Comparison of ENCODE assay signal across 9 mouse cellular contexts in the genomic region with DNA sequence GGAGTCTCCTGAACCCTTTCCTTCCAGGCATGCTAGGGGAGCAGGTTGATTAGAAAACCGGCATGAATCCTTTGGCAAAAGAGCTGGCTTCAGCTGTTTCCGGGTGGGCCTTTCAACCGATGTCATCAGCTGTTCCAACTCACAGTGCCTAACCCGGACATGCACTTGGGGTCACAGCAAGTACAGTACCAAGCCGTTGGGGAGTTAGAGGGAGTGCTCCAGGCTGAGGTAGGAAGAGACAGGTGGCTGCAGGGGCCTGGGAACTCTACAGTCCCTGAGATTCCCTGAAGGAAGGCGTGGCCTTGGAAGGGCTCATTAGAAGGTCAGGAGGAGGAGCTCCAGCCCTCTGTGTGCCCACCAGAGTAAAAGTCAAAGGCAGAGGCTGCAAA. TPM values are rescaled to one million over a fixed set of nuclear protein-coding genes. Genes with fewer than 3 reads are reported as not detected.
A peak's percentile ranks its signal among the peaks of the same experiment; 100 is the strongest.
DNase-seq lines count a peak whose midpoint lies in the region; ATAC-seq and TF ChIP-seq lines count a peak whose summit lies in the region.
"Had no signal": no experiment of that assay in that cellular context is flagged by ENCODE, and none has a peak within 500 bp of the region (broad histone marks: within the 10 kb centered on the region; RNA-seq: fewer than 3 reads in every experiment).

No protein-coding gene starts in this region.

- H3K27ac ChIP-seq in kidney, embryonic 14.5 days (ENCODE audit: low read depth, low read length): no peak overlapping the region
- H3K27ac ChIP-seq in ES-E14 (ENCODE audit: insufficient read depth, low read depth, low read length, poor library complexity, severe bottlenecking): peak overlapping the region; percentile 46; the same call in 1 of the 2 replicates
- H3K27ac ChIP-seq in forebrain, postnatal 0 days (ENCODE audit: low read depth, low read length): no peak overlapping the region
- no peak overlapping the region for H3K27ac ChIP-seq in midbrain, embryonic 13.5 days

- no peak for TF ChIP-seq CTCF in forebrain, postnatal 0 days (IDR thresholded peaks at IDR 0.05; ENCODE audit: low read depth)

- WGBS in kidney, embryonic 14.5 days: 42% methylated on average over 6 of the region's 6 CpGs
- WGBS in forebrain, postnatal 0 days: 58% methylated on average over 6 of the region's 6 CpGs
- WGBS in midbrain, embryonic 13.5 days: 69% methylated on average over 6 of the region's 6 CpGs

- no peaks in the 10 kb centered on the region for H3K9me3 ChIP-seq in kidney, embryonic 14.5 days (ENCODE audit: control insufficient read depth, low read length)
- no peaks in the 10 kb centered on the region for H3K9me3 ChIP-seq in ES-E14 (ENCODE audit: control insufficient read depth, insufficient read depth, low read depth, low read length)
- H3K9me3 ChIP-seq in forebrain, postnatal 0 days (ENCODE audit: low read length): no peaks in the 10 kb centered on the region
- H3K9me3 ChIP-seq in midbrain, embryonic 13.5 days: no peaks in the 10 kb centered on the region

- H3K27me3 ChIP-seq in kidney, embryonic 14.5 days (ENCODE audit: control insufficient read depth, insufficient read depth, low read length): no peaks in the 10 kb centered on the region
- H3K27me3 ChIP-seq in forebrain, postnatal 0 days (ENCODE audit: insufficient read depth, low read length): no peaks in the 10 kb centered on the region
- H3K27me3 ChIP-seq in midbrain, embryonic 13.5 days: no peaks in the 10 kb centered on the region

- no peaks in the 10 kb centered on the region for H3K36me3 ChIP-seq in kidney, embryonic 14.5 days (ENCODE audit: control insufficient read depth, insufficient read depth, low read length)
- H3K36me3 ChIP-seq in ES-E14 (ENCODE audit: control insufficient read depth, insufficient read depth, low read length, poor library complexity, severe bottlenecking): peaks cover 7% of the 10 kb centered on the region; the same call in 1 of the 2 replicates
- no peaks in the 10 kb centered on the region for H3K36me3 ChIP-seq in forebrain, postnatal 0 days (ENCODE audit: insufficient read depth)
- no peaks in the 10 kb centered on the region for H3K36me3 ChIP-seq in midbrain, embryonic 13.5 days

- in situ Hi-C loops in ES-E14 (cut with MboI; ENCODE audit: low sequenced_read_pairs in 2 of 2, unreplicated experiment in 2 of 2): loop anchor here in 1 of 2 experiments (5.0 to 25.0 kb wide), 2 partner anchors 68 to 273 kb away; no protein-coding TSS in a partner anchor

- 0 out of 2 replicates have a peak, but pooled peaks cover 6% of the 10 kb centered on the region for H3K4me1 ChIP-seq in kidney, embryonic 14.5 days (ENCODE audit: control insufficient read depth, insufficient read depth, low read length)
- H3K4me1 ChIP-seq in ES-E14 (ENCODE audit: control insufficient read depth in 2 of 2, insufficient read depth in 2 of 2, low read length in 2 of 2, poor library complexity in 1 of 2): peaks cover 3 to 7% of the 10 kb centered on the region in 2 experiments; a peak in 3 of 4 replicates
- no peaks in the 10 kb centered on the region for H3K4me1 ChIP-seq in forebrain, postnatal 0 days (ENCODE audit: insufficient read depth)
- H3K4me1 ChIP-seq in midbrain, embryonic 13.5 days (replicated peaks): no peaks in the 10 kb centered on the region; the same call in 1 of the 2 replicates

- H3K4me3 ChIP-seq in kidney, embryonic 14.5 days (ENCODE audit: low read length): no peak overlapping the region
- H3K4me3 ChIP-seq in ES-E14 (ENCODE audit: insufficient read depth in 1 of 2, low read depth in 1 of 2, low read length in 2 of 2, poor library complexity in 1 of 2, severe bottlenecking in 1 of 2): peak overlapping the region in 1 of 2 experiments; percentile 31; a peak in 2 of 4 replicates
- no peak overlapping the region for H3K4me3 ChIP-seq in forebrain, postnatal 0 days (ENCODE audit: low read depth, low read length)
- no peak overlapping the region for H3K4me3 ChIP-seq in midbrain, embryonic 13.5 days (replicated peaks)
- H3K4me3 ChIP-seq: erythroblast, embryonic 14.5 days had no signal

- no peak for DNase-seq in kidney, postnatal 36 days
- no peak for DNase-seq in ES-E14 (ENCODE audit: low read depth, low spot score)
- no peak for DNase-seq in forebrain, postnatal 0 days
- no peak for DNase-seq in adrenal gland, adult (ENCODE audit: inconsistent age in 2 of 2, low spot score in 1 of 2)
- no peak for DNase-seq in adipocyte (ENCODE audit: low spot score)

- no peak overlapping the region for H3K9ac ChIP-seq in kidney, embryonic 14.5 days (ENCODE audit: low read depth, low read length)
- H3K9ac ChIP-seq in ES-E14 (ENCODE audit: insufficient read depth, low read depth, low read length, poor library complexity, severe bottlenecking): no peak overlapping the region; the same call in 1 of the 2 replicates
- H3K9ac ChIP-seq in forebrain, postnatal 0 days: no peak overlapping the region
- H3K9ac ChIP-seq in midbrain, embryonic 13.5 days (replicated peaks): no peak overlapping the region

- ATAC-seq in kidney, embryonic 14.5 days (ENCODE audit: low FRiP score, low TSS enrichment): peak; percentile 71
- ATAC-seq in forebrain, postnatal 0 days: peak; percentile 14; the same call in 1 of the 2 replicates
- peak; percentile 66 for ATAC-seq in midbrain, embryonic 13.5 days
- no peak for ATAC-seq in inflammation-experienced regulatory T-cells, adult 6 months

- H3K4me2 ChIP-seq in kidney, embryonic 14.5 days (replicated peaks; ENCODE audit: low read depth, low read length): no peak overlapping the region
- H3K4me2 ChIP-seq in forebrain, postnatal 0 days (ENCODE audit: low read depth): no peak overlapping the region
- H3K4me2 ChIP-seq in midbrain, embryonic 13.5 days (replicated peaks): no peak overlapping the region

TF ChIP-seq in ES-E14, 5 proteins besides CTCF, POLR2A, EP300 and RAD21:
- no peak for TF ChIP-seq MAFK (IDR thresholded peaks at IDR 0.05; ENCODE audit: insufficient read depth, low read depth, low read length)
- no peak for TF ChIP-seq HCFC1 (IDR thresholded peaks at IDR 0.05; ENCODE audit: borderline replicate concordance, insufficient read depth, low read length)
- TF ChIP-seq CHD2 (IDR thresholded peaks at IDR 0.05; ENCODE audit: low read depth, low read length): no peak
- TF ChIP-seq ZNF384 (IDR thresholded peaks at IDR 0.05; ENCODE audit: low read depth, low read length): no peak
- TF ChIP-seq ZC3H11A (IDR thresholded peaks at IDR 0.05; ENCODE audit: borderline replicate concordance, low read depth, low read length): no peak

RNA-seq across cellular contexts. Expression of gene Vps13d, which starts 20.0 kb away (rescaled TPM):
- polyA plus RNA-seq in kidney, embryonic 14.5 days (2014; fragmentation: Nextera tagmentation; extraction: Ambion mirVana): 10.1 and 12.6 TPM in 2 replicates
- total RNA-seq in ES-E14 (2012; rRNA removed): 15.3 and 23.3 TPM in 2 replicates
- 28.3 and 30.8 TPM in 2 replicates for total RNA-seq in forebrain, postnatal 0 days (2014; rRNA removed)
- polyA plus RNA-seq in forebrain, postnatal 0 days (2015; fragmentation: Nextera tagmentation; extraction: Ambion mirVana): 6.2 and 6.4 TPM in 2 replicates
- 8.1 and 9.4 TPM in 2 replicates for polyA plus RNA-seq in midbrain, embryonic 13.5 days (2015; fragmentation: Nextera tagmentation; extraction: Ambion mirVana)
- 10 to 100 TPM; 10.6 to 27.5 (median 19.6) TPM for polyA plus RNA-seq in inflammation-experienced regulatory T-cells, adult 6 months (2017; shearing (Covaris generic))

RNA-seq across cellular contexts. Expression of gene Tnfrsf1b, which starts 31.9 kb away (rescaled TPM):
- 0.97 and 3.0 TPM in 2 replicates for polyA plus RNA-seq in kidney, embryonic 14.5 days (2014; fragmentation: Nextera tagmentation; extraction: Ambion mirVana)
- total RNA-seq in ES-E14 (2012; rRNA removed): 4.3 and 10.7 TPM in 2 replicates
- 3.7 and 10.7 TPM in 2 replicates for total RNA-seq in forebrain, postnatal 0 days (2014; rRNA removed)
- 1.5 and 2.4 TPM in 2 replicates for polyA plus RNA-seq in forebrain, postnatal 0 days (2015; fragmentation: Nextera tagmentation; extraction: Ambion mirVana)
- polyA plus RNA-seq in midbrain, embryonic 13.5 days (2015; fragmentation: Nextera tagmentation; extraction: Ambion mirVana): 1.8 and 2.0 TPM in 2 replicates
- polyA plus RNA-seq in inflammation-experienced regulatory T-cells, adult 6 months (2017; shearing (Covaris generic)): 100 to 1,000 TPM in 1 of 3 experiments, 10 to 100 TPM in 2; 83.9 to 124 (median 98.2) TPM

Comparison
In these comparisons a context has a peak if more than half of its experiments do, and no peak if none do; other contexts are left out.
1. RNA of gene Tnfrsf1b, which starts 31.9 kb away (polyA plus RNA-seq): 83.9 to 124 TPM in inflammation-experienced regulatory T-cells, adult 6 months; 0.97 to 3.0 TPM in kidney, embryonic 14.5 days, 1.5 to 2.4 TPM in forebrain, postnatal 0 days and 1.8 to 2.0 TPM in midbrain, embryonic 13.5 days; every median in the first group is over 10 times any median in the second.